Mouse (Mus musculus): ENCODE data around the gene Zmiz2. TPM values are rescaled to one million over a fixed set of nuclear protein-coding genes. Genes with fewer than 3 reads are reported as not detected.

Gene Zmiz2
- total and polyA plus RNA-seq, 3 experiments: 10.6 to 238 (median 46.3) TPM

GRCm38 (mm10) chr11:6345956-6346355 lies 42.9 kb upstream of the Zmiz2 start:
- in situ Hi-C loops (cut with MboI; ENCODE audit: low pct_ligation_motif_present, low pct_unique_long_range_greater_than_20kb, low sequenced_read_pairs) (loop anchor here (5.0 kb wide), 1 partner anchor 39 kb away; no protein-coding TSS in a partner anchor), dilution Hi-C loops (cut with MboI; ENCODE audit: extremely low pct_ligation_motif_present, extremely low pct_unique_long_range_greater_than_20kb, low sequenced_read_pairs) (no loop called here)
- H3K9ac ChIP-seq (ENCODE audit: insufficient read depth, low read depth): no peak overlapping the region
- no peaks in the 10 kb centered on the region for H3K9me3 ChIP-seq (replicated peaks; ENCODE audit: low read length)
- peaks cover 91 to 97% of the 10 kb centered on the region in 2 experiments for H3K36me3 ChIP-seq (replicated peaks in 1 of 2; ENCODE audit: control insufficient read depth in 1 of 2, insufficient read depth in 1 of 2, low read length in 1 of 2)
- H3K27me3 ChIP-seq (replicated peaks): no peaks in the 10 kb centered on the region
- TF ChIP-seq SMC3 (IDR thresholded peaks at IDR 0.05; ENCODE audit: low read depth, low read length) (no peak), TCF12 (IDR thresholded peaks at IDR 0.05; ENCODE audit: low read depth, low read length) (no peak), EP300 (IDR thresholded peaks at IDR 0.05; ENCODE audit: low read length) (no peak), JUND (conservative IDR thresholded peaks at IDR 0.05; ENCODE audit: low read depth, low read length) (no peak), NRF1 (IDR thresholded peaks at IDR 0.05; ENCODE audit: low read depth, low read length) (no peak), E2F4 (IDR thresholded peaks at IDR 0.05; ENCODE audit: insufficient replicate concordance, low read depth, low read length) (no peak), POLR2AphosphoS2 (IDR thresholded peaks at IDR 0.05; ENCODE audit: low read depth, low read length) (no peak), MEF2A (IDR thresholded peaks at IDR 0.05; ENCODE audit: borderline replicate concordance, low read depth, low read length) (no peak), GABPA (IDR thresholded peaks at IDR 0.05; ENCODE audit: insufficient replicate concordance, low read depth, low read length) (no peak), MAFK (IDR thresholded peaks at IDR 0.05; ENCODE audit: insufficient replicate concordance, low read length) (no peak), USF2 (conservative IDR thresholded peaks at IDR 0.05; ENCODE audit: low read depth, low read length) (no peak), NELFE (IDR thresholded peaks at IDR 0.05; ENCODE audit: low read depth, low read length) (no peak), HCFC1 (IDR thresholded peaks at IDR 0.05; ENCODE audit: low read depth, low read length) (no peak), BHLHE40 (IDR thresholded peaks at IDR 0.05; ENCODE audit: low read depth, low read length) (no peak), MXI1 (IDR thresholded peaks at IDR 0.05; ENCODE audit: low read depth, low read length) (no peak), MAZ (IDR thresholded peaks at IDR 0.05; ENCODE audit: low read depth, low read length) (no peak), RAD21 (IDR thresholded peaks at IDR 0.05; ENCODE audit: low read depth, low read length) (no peak), ZKSCAN1 (IDR thresholded peaks at IDR 0.05; ENCODE audit: borderline replicate concordance, low read depth, low read length) (no peak)
- no peaks in the 10 kb centered on the region for H3K4me1 ChIP-seq (ENCODE audit: control insufficient read depth in 1 of 2, insufficient read depth in 2 of 2)
- H3K79me2 ChIP-seq (replicated peaks; ENCODE audit: control insufficient read depth, extremely low read depth, insufficient read depth, poor library complexity, severe bottlenecking): no peaks in the 10 kb centered on the region
- no peak for DNase-seq (ENCODE audit: extremely low read depth)
- no peak overlapping the region for H3K4me2 ChIP-seq (ENCODE audit: insufficient read depth, low read depth, poor library complexity, severe bottlenecking)
- no peak overlapping the region for H3K4me3 ChIP-seq (replicated peaks in 1 of 3; ENCODE audit: low read depth in 2 of 3, low read length in 2 of 3, poor library complexity in 1 of 3)
- no peak overlapping the region for H3K27ac ChIP-seq (ENCODE audit: insufficient read depth, low read depth)

GRCm38 (mm10) chr11:6346966-6347365 lies 41.9 kb upstream of the Zmiz2 start:
- no peaks in the 10 kb centered on the region for H3K79me2 ChIP-seq (replicated peaks; ENCODE audit: control insufficient read depth, extremely low read depth, insufficient read depth, poor library complexity, severe bottlenecking)
- no peaks in the 10 kb centered on the region for H3K4me1 ChIP-seq (ENCODE audit: control insufficient read depth in 1 of 2, insufficient read depth in 2 of 2)
- DNase-seq (ENCODE audit: extremely low read depth): no peak
- H3K4me3 ChIP-seq (replicated peaks in 1 of 3; ENCODE audit: low read depth in 2 of 3, low read length in 2 of 3, poor library complexity in 1 of 3): no peak overlapping the region
- H3K9ac ChIP-seq (ENCODE audit: insufficient read depth, low read depth): no peak overlapping the region
- no peak overlapping the region for H3K27ac ChIP-seq (ENCODE audit: insufficient read depth, low read depth)
- no peak for TF ChIP-seq NRF1 (IDR thresholded peaks at IDR 0.05; ENCODE audit: low read depth, low read length)
- TF ChIP-seq HCFC1 (IDR thresholded peaks at IDR 0.05; ENCODE audit: low read depth, low read length): no peak
- TF ChIP-seq PAX5 (IDR thresholded peaks at IDR 0.05; ENCODE audit: low read length): no peak
- no peak for TF ChIP-seq RCOR1 (conservative IDR thresholded peaks at IDR 0.05; ENCODE audit: low read depth, low read length)
- TF ChIP-seq JUND (conservative IDR thresholded peaks at IDR 0.05; ENCODE audit: low read depth, low read length): no peak
- no peak overlapping the region for H3K4me2 ChIP-seq (ENCODE audit: insufficient read depth, low read depth, poor library complexity, severe bottlenecking)
- dilution Hi-C loops (cut with MboI; ENCODE audit: extremely low pct_ligation_motif_present, extremely low pct_unique_long_range_greater_than_20kb, low sequenced_read_pairs) (no loop called here), in situ Hi-C loops (cut with MboI; ENCODE audit: low pct_ligation_motif_present, low pct_unique_long_range_greater_than_20kb, low sequenced_read_pairs) (loop anchor here (5.0 kb wide), 1 partner anchor 40 kb away; no protein-coding TSS in a partner anchor)
- H3K27me3 ChIP-seq (replicated peaks): no peaks in the 10 kb centered on the region
- H3K36me3 ChIP-seq (replicated peaks in 1 of 2; ENCODE audit: control insufficient read depth in 1 of 2, insufficient read depth in 1 of 2, low read length in 1 of 2): peaks cover 89 to 94% of the 10 kb centered on the region in 2 experiments
- no peaks in the 10 kb centered on the region for H3K9me3 ChIP-seq (replicated peaks; ENCODE audit: low read length)
